Mouse (Mus musculus) forelimb bud, embryonic 11.5 days (tissue): ENCODE measurements around the gene Ptprk.

ENCODE experiments used
- DNase-seq: peaks from one replicate; pipeline ENCODE4 v3.0.0-alpha.2; 2012; ENCODE audit warnings: low read depth, low spot score

The Ptprk gene

DNA sequence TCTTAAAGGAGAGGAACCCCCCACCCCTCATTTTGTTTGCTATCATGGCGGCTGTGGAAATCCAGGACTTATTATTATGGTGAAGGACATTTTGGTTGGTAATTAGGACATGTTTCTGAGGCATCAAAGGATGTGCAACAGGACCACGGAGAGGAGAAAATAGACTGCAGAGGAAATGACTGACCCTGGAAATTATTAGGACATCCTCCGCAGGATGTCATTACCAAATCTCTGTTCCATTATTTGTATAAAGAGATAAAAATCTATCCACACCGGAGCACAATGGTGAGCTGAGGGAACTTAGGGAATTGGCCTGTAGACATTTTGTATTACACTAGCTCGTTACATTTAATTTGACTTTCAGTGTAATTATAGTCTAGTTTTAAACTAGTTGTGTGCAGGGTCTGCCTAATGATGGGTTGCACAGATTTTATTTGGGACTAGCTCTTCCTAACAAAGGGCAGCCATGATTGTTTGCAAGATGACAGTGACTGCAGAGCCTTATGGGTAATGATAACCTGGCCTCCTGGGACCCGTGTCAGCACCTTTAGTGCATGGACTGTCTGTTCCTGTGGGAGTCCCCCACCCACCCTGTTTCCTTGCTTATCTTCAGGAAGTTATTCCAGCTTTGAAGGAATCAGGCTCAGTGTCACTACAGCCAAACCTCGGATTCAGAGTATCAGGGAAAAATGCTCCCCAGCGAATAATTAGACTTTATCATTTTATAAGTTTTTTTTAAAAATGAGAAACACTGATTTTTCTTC is 38.4 kb downstream of the Ptprk start:
- no peak for DNase-seq

DNA sequence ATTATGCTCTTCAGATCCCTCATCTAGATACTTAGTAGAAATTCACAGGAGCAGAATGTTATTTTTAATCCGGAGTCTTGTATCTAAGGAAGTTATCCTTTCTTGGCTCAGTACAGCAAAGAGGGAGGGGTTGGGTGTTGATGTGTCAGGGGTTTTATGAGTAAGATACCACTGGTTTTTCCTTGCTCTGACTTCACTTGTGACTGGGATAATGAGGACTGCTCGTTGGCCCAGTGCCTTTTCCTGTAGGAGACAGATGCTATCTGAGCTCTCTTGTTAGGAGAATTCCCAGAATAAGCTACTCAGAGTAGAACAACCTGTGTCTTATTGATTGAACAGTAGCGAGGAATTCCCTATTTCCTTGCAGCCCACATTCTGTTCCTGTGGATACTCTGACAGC is 39.3 kb downstream of the Ptprk start:
- DNase-seq: no peak

DNA sequence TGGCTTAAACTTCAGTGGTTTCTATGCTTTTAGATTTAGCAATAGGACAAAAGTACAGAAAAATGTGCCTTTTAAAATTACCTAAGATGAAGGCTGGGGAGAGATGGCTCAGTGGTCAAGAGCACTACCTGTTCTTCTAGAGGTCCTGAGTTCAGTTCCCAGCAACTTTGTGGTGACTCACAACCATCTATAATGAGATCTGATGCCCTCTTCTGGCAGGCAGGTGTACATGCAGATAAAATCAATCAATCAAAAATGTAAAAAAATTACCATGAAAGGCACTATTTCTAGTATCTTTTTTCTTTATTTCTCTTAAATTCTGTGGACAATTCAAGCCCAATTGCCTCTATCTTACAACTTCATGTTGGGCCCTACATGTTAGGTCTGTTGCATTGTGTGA is 42.4 kb downstream of the Ptprk start:
- DNase-seq: no peak

DNA sequence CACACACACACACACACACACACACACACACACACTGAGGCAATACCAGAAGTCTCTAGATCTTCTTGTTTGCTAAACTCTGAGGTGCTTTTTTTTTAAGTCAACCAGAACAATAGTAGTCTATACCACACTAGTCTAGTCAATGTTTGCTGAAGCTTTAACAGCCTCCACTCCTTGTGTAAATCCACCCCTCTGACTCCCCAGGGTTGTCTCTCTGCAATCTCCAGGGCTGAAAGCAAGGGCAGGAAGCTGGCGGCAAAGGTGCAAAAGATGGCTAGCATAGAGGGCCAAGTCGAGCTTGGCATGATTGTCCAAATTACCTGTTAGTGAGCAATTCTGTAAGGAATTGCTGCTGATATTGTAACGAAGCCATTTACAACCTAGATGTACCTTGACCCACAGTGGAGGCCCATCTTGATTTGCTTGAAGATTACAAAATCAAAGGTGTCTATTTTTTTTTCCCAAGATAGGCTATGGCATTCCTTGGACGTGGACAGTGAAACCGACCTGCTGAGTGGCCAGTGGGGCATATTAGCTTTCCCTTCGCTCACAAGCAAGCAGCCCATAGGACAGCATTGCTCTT is 44.3 kb downstream of the Ptprk start:
- DNase-seq: no peak

DNA sequence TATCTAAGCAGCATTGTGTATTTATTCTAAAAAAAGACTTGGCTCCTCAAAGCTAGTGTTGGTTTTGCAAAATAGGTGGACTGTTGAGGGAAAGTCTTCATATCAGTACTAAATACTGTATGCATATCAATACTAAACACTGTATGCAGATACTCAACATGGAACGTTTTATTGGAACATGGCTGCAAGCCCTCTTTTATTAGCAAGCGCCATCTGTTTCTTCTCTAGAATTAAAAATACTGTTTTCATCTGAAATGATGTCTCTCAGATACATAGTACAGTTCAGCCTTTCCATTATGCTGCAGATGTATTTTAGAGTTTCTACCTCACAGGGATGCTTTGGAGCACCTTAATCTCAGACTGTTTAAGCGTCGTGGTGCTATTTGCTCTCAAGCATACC is 49.3 kb downstream of the Ptprk start:
- no peak for DNase-seq

DNA sequence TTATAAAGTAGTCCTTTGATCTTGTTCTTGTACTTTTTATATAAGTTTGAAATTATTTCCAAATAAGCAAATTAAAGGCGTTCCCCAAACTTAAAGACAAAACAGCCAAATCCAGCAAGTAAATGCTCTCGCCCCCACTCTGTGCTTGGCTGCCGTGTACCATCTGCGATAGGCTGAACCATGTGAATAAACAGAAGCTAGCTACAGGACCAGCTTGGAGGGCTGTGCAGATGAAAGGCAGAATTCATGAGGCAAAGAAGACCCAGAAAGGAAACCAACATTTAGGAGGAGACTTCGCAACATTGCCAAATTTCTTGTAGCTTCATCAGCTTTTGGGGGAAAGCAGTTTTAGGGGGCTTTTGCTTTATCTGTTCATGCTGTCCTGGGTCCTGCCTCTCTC is 53.4 kb downstream of the Ptprk start:
- DNase-seq: no peak

DNA sequence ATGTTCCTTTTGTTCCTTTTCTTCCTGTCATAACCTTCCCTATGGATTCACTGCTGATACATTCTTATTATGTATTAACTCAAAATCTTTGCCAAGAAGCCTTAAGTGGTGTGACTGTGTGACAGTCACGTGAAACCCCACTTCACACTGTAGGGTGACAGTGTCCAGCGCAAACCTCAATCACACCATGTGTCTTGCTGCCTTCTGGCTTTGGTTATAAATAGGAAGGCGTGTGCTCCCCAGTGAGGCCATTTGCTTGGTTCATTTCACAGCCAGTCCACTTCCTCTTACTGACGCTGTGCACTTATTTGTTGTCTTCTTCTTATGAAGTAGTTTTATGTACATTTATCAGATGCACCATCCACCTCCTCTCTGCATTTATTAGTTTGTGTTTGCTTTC is 53.8 kb downstream of the Ptprk start:
- no peak for DNase-seq

DNA sequence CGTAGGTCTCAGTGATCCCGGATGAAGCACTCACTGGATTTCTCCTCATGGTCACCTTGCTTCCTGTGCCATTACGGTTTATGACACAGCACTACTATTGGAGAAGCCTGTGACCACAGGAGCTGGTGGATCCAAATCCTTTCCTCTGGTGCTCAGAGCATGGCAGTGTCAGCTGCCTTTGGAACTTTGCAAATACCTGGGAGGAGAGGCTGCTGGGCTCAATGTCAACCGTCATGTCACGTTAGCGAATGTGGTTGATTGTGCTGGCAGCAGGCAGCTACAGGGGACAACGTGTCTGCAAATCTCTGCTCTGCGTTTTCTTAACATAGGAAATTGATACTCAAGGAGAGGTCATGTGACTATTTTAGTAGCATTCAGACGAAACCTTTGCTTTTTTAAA is 55.8 kb downstream of the Ptprk start:
- no peak for DNase-seq

DNA sequence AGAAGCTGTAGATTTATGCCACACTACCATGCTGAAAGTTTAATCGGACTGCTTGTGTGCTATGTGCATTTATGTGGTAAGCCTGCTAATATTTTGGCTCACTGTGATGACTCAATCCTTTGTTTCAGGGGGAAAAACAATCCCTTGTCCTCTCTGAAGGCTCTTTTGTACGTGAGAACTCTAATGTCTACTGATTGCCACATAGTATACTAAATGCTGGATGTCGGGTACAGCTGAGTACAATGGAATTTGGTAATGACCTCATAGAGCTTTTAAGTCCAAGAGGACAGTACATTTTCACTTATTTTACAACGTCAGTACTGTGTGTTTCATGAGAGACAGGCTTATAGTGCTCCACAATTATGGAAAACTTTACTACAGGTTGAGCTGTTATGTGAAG is 59.1 kb downstream of the Ptprk start:
- DNase-seq: no peak

DNA sequence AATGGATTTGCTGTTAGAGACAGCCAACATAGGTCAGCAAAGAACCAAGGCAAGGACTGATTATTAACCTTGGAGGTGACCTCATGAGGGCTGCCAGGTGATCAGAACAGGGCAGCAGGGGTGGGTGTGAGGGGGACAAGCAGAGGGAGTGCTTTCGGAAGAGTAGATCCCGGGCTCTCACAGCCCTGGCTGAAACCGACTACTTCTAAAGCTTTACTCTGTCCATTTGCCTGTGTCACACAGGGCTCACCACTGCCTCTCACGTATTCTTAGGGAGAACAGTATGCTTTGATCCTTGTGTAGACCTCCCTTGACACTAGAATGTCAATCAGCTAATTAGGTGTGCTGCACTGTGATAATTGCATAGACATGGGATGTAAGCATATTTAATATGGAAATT is 63.8 kb downstream of the Ptprk start:
- DNase-seq: no peak

DNA sequence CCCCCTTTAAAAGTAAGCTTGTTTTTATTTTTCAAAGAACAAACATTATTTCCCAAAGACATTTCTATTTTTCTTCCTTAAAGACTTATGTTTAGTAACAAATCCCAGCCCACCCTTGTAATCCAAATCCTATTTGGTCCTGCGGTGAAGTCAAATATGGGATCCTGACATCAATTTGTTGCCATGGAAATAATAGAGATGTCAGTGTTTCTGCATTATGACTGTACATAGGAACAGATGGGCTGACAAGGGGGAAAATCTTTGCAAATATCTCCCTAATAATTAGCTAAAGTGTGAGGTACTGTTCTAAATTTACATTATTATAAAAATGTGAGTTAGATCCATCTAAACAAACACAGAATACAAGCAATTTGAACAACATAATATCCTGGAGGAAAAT is 69.8 kb downstream of the Ptprk start:
- DNase-seq: no peak

DNA sequence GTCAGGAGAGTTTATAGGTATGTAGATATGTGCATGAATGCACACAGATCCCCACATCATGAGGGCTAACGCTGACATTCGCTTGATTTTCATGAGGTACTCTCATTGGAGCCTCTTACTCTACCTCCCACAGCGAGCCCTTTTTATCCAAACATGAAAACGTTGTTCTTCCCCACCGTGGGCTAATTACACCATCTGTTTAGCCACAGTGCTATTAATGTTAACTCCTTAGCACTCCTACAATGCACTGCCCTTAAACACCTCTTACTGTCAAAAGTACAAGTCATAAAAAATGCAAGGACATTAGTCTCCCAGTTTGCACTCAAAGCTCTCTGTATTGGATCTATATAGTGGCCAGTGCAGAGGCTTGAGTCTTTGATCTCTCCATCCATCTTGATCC is 70.7 kb downstream of the Ptprk start:
- peak; percentile 32 for DNase-seq

DNA sequence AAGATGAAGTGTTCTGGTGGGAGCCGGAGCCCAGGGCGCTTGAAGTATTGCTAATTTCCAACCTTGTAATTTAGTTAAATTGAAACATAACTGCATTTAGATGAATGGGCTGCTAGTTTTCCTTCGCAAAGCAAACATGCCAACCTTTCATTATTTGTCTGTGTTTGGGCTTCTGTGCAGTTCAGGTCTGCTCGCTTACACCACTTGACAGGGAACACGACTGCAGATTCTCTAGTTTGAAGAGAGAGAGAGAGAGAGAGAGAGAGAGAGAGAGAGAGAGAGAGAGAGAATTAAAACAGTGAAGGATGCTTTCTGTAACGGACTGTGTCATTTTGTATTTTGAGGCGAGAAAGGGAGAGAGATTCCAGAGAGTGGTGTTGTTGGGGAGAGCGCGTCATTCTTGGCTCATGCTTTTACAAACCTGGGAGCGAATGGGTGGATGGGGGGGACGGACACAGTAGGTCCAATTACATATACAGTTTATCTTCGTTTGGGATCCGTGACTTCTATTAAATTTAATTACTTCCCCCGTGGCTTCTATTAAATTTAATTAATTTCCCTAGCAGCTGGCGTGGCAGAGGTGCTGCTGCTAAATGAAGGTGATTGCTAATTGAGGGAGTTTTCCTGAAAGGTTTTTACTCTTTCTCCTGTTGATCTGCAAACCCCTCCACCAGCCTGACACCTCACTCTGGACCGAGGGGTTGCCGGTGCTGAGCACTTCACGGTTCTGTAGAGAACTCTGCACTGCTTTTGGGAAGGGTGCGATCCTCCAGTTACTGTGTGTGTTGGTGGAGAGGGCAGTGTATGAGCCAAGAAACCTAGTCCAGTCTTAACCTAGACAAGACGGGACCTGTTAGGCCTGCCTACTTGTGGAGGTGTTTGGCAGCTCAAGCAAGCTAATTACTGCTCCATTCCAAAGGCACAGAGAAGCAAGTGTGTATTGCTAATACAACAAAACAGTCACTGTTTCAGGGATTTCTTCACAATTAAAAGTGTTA is 81.4 kb downstream of the Ptprk start:
- DNase-seq: peak; percentile 35

DNA sequence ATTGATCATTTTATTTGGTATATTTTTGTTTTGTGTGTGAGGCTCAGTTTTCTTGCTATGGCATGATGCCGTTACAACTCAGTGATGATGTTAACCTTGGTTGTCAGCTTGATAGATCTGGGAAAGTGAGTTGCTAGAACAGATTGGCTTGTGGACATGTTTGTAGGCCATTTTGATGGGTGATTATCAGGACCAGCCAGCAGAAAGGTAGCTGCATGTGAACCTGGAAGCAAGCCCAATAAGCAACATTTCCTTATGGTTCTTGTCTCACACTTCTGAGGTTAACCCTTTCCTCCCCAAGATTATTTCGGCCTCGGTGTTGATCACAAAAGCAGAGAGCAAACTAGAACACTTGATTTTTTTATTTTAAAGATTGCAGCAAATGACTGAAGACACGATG is 85.1 kb downstream of the Ptprk start:
- DNase-seq: no peak

DNA sequence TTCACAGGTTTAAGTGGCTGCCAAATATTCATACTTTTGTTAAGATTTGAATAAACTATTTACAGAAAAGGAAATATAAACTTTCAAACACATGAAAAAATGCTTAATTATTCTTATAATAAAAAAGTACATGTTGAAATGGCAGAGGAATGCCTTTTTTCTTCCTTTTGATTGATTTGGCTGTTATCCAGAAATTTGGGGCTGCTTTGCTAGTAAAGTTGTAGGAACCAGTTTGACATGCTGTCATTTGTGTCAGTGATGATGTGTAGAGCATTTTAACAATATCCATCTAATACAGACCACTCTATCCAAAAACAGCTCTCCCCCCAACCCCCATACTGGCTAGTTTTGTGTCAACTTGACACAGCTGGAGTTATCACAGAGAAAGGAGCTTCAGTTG is 86.7 kb downstream of the Ptprk start:
- DNase-seq: no peak

DNA sequence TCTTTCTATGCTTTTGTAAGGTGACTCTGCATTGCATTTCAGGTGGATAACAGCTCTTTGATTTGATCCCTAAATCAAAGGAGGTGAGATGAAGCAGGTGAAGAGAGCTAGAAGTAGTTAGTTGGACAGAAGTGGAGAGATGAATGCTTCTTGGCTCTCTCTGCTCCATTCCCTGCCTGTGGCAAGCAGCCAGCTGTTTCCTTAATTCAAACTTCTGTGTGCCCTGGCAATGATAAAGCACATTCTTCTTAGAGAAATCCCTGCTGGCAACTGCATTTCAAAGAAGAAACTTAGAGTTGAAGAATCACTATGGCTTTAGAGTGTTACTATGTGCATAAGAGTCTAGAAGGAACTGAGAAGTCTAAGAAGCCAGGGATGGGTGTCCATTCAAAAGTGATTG is 89.6 kb downstream of the Ptprk start:
- no peak for DNase-seq

DNA sequence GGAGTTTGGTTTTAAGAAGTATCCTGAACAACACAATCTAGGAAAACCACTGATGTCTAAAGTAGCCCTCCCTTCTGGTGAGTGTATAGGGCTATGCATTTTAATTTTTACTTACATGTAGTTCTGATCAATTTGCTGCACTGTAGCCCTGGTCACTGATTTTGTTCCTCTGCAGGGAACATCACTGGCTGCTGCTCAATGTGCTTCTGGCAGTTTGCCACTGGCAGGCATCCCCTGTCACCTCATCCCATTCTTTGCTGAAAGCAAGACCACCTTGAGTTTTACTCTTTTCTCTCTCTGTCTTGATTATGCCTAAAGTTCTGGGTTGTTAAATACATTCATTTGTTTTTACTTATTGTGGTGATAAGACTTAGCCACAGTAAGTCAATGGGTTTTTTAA is 90.1 kb downstream of the Ptprk start:
- DNase-seq: no peak

DNA sequence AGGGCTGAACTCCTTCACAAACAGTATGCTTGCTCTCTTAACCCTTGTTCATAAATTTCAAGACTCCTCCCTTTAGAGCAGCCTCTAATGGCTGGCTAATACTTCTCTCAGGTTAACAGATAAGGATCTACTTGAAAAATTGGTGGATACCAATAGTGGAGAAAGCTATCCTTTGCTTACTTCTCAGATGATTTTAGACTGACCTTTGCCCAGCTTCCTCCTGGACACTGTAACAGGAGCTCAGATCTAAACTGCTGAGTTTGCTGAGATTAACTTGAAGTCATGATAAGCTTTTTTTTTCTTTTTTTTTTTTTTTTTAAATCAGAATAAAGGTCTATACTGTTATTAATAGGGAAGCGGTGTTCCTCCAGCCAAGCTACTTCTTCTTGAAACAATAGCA is 92.0 kb downstream of the Ptprk start:
- no peak for DNase-seq

DNA sequence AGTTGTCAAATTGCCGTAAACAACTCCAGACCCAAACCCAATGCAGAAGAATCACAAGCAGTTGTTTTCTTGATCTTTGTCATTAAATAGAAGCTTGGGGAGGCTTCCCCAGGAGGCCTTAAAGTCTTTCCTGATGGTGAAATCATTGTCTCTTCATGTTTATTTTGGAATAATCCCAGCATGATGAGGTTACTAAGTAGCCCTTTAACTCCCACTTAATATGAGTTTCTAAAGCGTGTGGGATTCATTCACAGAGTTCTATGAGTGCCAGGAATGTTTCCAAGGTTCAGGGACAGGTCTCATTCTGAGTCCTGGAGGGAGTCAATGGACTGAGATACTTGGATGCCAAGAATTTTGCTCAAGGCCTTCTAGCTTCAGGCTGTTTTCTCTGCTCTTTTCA is 92.5 kb downstream of the Ptprk start:
- no peak for DNase-seq

DNA sequence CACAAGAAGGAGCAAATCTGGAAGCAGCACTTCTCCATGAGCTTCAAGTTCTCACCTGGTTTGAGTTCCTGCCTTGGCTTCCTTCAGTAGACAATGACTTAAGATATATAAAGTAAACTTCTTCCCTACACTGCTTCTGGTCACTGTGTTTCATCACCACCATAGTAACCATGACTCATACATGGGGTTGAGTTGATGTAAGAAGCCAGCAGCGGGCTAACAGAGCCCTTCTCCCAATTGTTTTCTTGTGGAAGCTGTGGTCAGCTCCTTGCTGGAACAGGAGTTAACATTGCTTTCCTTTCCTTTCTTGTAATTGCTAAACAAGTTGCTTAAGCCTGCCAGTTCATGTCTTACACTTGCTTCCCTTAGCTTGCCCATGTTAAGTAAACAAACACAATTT is 96.6 kb downstream of the Ptprk start:
- DNase-seq: no peak

DNA sequence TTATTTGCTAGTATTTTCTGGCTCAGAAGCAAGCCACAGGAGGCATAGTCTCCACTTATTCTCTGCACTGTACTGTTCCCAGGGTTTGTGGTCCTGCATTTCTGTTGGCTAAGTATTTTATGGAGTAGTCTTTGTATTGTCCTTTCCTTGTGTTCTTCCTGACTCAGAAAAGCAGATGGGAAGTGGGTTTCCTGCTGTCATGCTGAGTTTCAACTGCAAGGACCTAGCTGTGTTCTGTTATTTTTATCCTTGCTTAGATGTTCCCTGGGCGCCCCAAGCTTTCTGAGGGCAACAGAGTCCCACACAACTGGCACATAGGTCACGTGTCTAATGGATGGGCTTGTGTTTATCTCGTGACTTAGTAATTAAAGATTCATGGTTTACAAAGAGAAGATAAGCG is 104.3 kb downstream of the Ptprk start:
- DNase-seq: no peak

DNA sequence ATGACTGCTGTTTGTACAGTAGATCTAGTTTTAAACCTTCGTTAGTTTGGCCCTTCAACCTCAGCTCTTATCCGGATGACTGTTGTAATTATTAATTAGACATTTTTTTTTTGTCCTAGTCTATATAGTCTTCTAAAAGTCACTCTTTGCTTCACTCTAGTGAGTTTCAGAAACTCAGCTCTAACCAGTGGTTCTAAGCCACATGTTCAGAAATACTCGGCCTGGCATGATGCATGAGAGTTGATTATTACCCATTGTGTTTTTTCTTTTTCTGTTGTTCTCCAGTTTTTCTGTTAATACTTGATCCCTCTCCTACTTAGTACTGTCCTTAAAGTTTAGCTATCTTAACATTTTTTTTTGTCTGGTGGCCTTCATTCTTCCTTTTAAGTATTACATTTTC is 107.5 kb downstream of the Ptprk start:
- no peak for DNase-seq

DNA sequence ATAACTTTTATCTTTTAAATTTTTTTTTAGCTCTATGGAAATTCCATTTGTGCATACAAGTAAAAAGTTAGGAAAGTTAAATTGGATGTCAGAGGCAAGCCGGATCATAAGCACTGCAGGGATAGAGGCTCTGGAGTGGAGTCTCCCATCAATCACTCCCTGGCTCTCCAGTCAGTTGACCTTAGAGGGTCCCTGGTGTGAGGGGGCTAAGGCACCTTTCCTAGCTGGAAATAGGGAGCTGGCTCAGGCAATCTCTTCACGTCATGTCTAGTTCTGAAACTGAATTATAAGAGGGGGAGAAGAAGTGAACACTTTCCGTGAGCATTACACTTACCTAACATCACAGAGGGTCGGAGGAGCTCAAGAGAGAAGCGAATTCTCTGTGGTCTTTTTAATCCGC is 110.1 kb downstream of the Ptprk start:
- DNase-seq: no peak
